Mouse (Mus musculus) midbrain, postnatal 0 days (tissue): Measurements from ENCODE around the gene Cntfr. TPM values are rescaled to one million over a fixed set of nuclear protein-coding genes. Genes with fewer than 3 reads are reported as not detected.
"Not testable (repeated sequence)": the region's sequence is repeated elsewhere in the genome, so short reads cannot be mapped to it uniquely, and the experiment has no call there.

Source experiments
- ATAC-seq: fragments of 200-750 bp; cut with Nextera tagmentation; 2 replicates; pipeline ENCODE4 v1.8.0; 2017; ENCODE audit warnings: moderate number of reproducible peaks, mild to moderate bottlenecking, moderate TSS enrichment, moderate library complexity; ENCODE audit not compliant: low FRiP score
- DNase-seq: peaks from one replicate; pipeline ENCODE4 v3.0.0-alpha.2; 2015; ENCODE audit warnings: low spot score
- H3K27ac ChIP-seq: fragments of 300-500 bp; sonication (generic); 2 replicates; pipeline ENCODE4 v1.5.1; 2014; ENCODE audit warnings: low read depth, mild to moderate bottlenecking, low read length, mixed read lengths
- H3K27me3 ChIP-seq: fragments of 300-500 bp; sonication (generic); 2 replicates; pipeline ENCODE4 v1.6.1; 2014; ENCODE audit warnings: low read length, control low read depth, mixed read lengths; ENCODE audit not compliant: insufficient read depth
- H3K36me3 ChIP-seq: fragments of 300-500 bp; sonication (generic); 2 replicates; pipeline ENCODE4 v1.6.1; 2014; ENCODE audit warnings: low read length, control low read depth, mixed read lengths; ENCODE audit not compliant: insufficient read depth
- H3K4me1 ChIP-seq: fragments of 300-500 bp; sonication (generic); 2 replicates; pipeline ENCODE4 v1.6.1; 2014; ENCODE audit warnings: mild to moderate bottlenecking, control low read depth, antibody characterized with exemption, low read length, mixed read lengths; ENCODE audit not compliant: insufficient read depth
- H3K4me2 ChIP-seq: fragments of 300-500 bp; sonication (generic); 2 replicates; pipeline ENCODE4 v1.6.1; 2014; ENCODE audit warnings: low read depth, mild to moderate bottlenecking, low read length, mixed read lengths; ENCODE audit not compliant: poor library complexity, severe bottlenecking
- H3K4me3 ChIP-seq: fragments of 300-500 bp; sonication (generic); 2 replicates; pipeline ENCODE4 v1.5.1; 2014; ENCODE audit warnings: low read depth, mild to moderate bottlenecking, low read length, moderate library complexity
- H3K9ac ChIP-seq: fragments of 300-500 bp; sonication (generic); replicated peaks from 2 replicates; pipeline ENCODE4 v1.6.1; 2014; ENCODE audit warnings: mild to moderate bottlenecking, low read length, moderate library complexity, mixed read lengths; ENCODE audit not compliant: poor library complexity, severe bottlenecking
- H3K9me3 ChIP-seq: fragments of 300-500 bp; sonication (generic); 2 replicates; pipeline ENCODE4 v1.6.1; 2016; ENCODE audit warnings: low read length, control low read depth
- CTCF ChIP-seq: IDR thresholded peaks from 2 replicates; pipeline ENCODE4 v1.5.1; 2016; ENCODE audit warnings: antibody characterized with exemption, mild to moderate bottlenecking
- WGBS: fragments of 180-500 bp; shearing (Covaris S2); extraction: QIAGEN DNeasy Blood & Tissue Kit; methylation state at CpG from one replicate; pipeline ENCODE4 v1.1.7; 2014; 5-methylcytosine and 5-hydroxymethylcytosine counted together
- polyA plus RNA-seq: library from polyadenylated mRNA; unstranded; fragments of >200 nt; fragmentation: Nextera tagmentation; extraction: Ambion mirVana; gene quantifications from 2 replicates; pipeline ENCODE4 v1.2.1, GENCODE M21; 2015
- total RNA-seq: library from RNA; depleted of rRNA; stranded (reverse); fragments of >200 nt; gene quantifications from 2 replicates; pipeline ENCODE4 v1.2.3, GENCODE M21; 2014

The Cntfr gene
- total and polyA plus RNA-seq, 2 experiments from 2014 or later: 20.1 to 69.2 TPM

DNA sequence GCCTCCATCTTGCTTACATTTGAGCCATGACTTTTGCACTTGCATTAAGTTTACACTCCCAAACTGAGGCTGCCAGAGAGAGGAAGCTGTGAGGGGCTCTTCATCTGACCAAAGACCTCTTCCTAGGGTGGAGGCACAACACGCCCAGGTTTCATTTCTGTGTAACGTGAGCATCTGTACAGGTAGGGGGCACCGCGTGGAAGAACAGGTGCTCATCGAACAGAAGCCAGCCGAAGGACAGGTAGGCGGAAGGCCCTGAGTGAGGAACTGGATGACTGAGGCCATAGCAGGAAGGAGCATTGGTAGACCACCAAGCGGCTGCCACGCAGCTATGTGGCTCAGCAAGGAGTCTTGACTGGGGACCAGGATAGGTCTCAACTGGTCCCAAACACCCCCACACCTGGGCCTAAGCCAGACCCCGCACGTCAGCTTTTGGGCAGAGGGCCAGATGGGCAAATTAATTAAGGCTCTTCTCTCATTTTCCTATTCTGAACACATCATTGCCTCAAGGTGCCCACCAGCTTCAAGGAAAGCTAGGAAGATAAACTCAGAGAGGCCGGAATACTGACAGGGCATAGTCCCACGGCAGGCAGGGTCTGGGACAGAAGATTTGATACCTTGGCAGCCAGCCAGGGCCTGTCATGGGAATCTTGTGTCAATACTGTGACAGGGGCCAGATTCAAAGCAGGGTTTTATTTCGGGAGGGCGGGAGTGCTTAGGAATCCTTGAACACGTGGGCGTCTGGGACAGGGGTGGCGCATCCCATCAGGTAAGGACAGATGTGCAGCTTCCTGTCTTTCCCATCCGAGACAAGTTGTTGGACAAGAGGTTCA is 9.2 kb upstream of the Cntfr start:
- no peak for TF ChIP-seq CTCF
- H3K4me3 ChIP-seq: no peak overlapping the region
- H3K9ac ChIP-seq: no peak overlapping the region; the same call in 1 of the 2 replicates
- WGBS: 47% methylated on average over 19 of the region's 19 CpGs
- H3K4me1 ChIP-seq: peaks cover 8% of the 10 kb centered on the region; the same call in 1 of the 2 replicates
- no peaks in the 10 kb centered on the region for H3K36me3 ChIP-seq
- H3K9me3 ChIP-seq: no peaks in the 10 kb centered on the region
- H3K4me2 ChIP-seq: peak overlapping the region; percentile 28; the same call in 1 of the 2 replicates
- DNase-seq: no peak
- ATAC-seq: no peak
- no peak overlapping the region for H3K27ac ChIP-seq
- no peaks in the 10 kb centered on the region for H3K27me3 ChIP-seq

DNA sequence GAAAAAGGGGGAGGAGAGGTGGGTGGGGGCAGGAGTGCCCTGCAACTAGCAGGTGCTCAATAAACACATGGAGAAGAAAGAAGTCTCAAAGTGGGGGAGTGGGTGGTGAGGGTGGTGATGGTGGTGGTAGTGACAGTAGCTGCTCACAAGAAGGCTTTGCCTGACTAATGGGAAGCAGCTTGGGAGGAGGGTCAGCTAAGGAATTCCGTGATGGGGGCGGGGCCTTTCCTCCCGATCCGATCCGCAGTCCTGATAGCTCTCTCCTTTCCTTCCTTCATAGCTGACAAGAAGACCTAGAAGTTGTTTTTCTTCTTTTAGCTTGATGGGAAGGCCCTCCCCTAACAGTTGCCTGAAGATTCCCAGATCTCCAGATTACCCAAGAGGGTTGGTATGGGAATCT is 7.8 kb upstream of the Cntfr start:
- WGBS: 15% methylated on average over 5 of the region's 5 CpGs
- TF ChIP-seq CTCF: no peak
- no peak for DNase-seq

DNA sequence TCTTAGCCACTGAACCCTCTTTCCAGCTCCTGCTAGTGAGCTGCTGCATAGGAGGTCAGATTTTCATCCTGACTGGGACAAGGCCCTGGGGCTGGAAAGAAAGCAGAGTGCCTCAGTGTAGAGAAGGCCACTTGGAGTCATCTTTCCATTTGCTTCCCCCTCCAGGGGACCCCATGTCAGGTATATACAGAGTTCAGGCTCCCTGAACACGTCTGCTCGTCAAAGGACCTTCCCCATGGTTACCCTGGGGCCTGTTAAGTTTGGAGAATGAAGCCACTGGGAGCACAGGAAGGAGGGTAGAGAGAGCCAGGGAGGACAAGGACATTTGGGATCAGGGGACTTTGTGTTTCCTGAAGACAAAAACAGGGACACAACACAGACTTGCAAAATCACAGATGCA is 5.3 kb upstream of the Cntfr start:
- H3K9ac ChIP-seq, H3K27ac ChIP-seq, ATAC-seq, H3K4me1 ChIP-seq, H3K36me3 ChIP-seq, DNase-seq, H3K27me3 ChIP-seq, H3K4me2 ChIP-seq, H3K4me3 ChIP-seq, H3K9me3 ChIP-seq: not testable (repeated sequence)
- 76% methylated on average over 2 of the region's 2 CpGs for WGBS

More for the DNA sequence above, 7.8 kb upstream of the Cntfr start:
- ATAC-seq: no peak
- Histone ChIP-seq H3K9ac (no peak overlapping the region), H3K4me2 (no peak overlapping the region), H3K4me3 (no peak overlapping the region), H3K36me3 (no peaks in the 10 kb centered on the region), H3K27ac (no peak overlapping the region), H3K9me3 (no peaks in the 10 kb centered on the region), H3K27me3 (no peaks in the 10 kb centered on the region), H3K4me1 (peaks cover 8% of the 10 kb centered on the region; the same call in 1 of the 2 replicates)

- not testable (repeated sequence) for DNase-seq, H3K4me3 ChIP-seq, H3K27ac ChIP-seq, H3K4me1 ChIP-seq, H3K27me3 ChIP-seq, H3K36me3 ChIP-seq, H3K9ac ChIP-seq, ATAC-seq, H3K9me3 ChIP-seq, H3K4me2 ChIP-seq
- 92% methylated on average over 2 of the region's 8 CpGs for WGBS
Measured at GRCm38 (mm10) chr4:41700224-41700623, 3.3 kb upstream of the Cntfr start.

GRCm38 (mm10) chr4:41699783-41700182 is 2.9 kb upstream of the Cntfr start, which contains the start of gene Il11ra1:
Gene Il11ra1 (plus strand): TSS chr4:41699989.
- WGBS: 86% methylated on average over 10 of the region's 10 CpGs

DNA sequence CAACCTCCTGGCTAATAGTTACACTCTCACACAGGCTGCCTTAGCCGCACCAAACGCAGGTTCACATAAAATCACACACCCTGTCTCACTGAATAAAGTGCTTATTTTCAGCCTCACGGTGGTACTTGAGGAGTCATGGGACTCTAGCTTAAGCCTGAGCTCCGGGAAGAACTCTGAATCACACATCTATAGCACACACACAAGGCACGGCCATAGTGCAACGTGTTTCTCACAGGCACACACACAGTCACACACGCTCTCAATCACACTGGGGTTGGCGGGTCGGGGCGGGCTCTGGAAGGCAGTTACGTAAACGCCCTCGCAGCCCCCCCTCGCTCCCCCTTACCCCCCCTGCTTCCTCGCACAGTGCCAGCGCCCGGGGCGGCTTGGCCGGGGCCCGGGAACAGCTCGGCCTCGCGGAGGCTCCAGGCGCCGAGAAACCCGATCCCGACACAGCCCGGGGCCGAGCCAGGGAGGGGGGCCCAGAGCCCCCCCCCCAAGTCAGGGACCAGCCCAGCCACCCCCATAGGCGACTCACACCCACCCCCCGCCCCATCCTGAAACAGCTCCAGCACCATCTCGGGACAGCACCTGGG is 1.6 kb upstream of the Cntfr start:
- H3K36me3 ChIP-seq, H3K9ac ChIP-seq, H3K4me3 ChIP-seq, H3K27me3 ChIP-seq, H3K9me3 ChIP-seq, H3K27ac ChIP-seq, ATAC-seq, H3K4me2 ChIP-seq, DNase-seq, H3K4me1 ChIP-seq: not testable (repeated sequence)
- WGBS: 25% methylated on average over 5 of the region's 32 CpGs

More at GRCm38 (mm10) chr4:41699783-41700182, 2.9 kb upstream of the Cntfr start, which contains the start of gene Il11ra1:
- not testable (repeated sequence) for H3K9ac ChIP-seq, H3K4me3 ChIP-seq, DNase-seq, ATAC-seq, H3K4me1 ChIP-seq, H3K4me2 ChIP-seq, H3K27ac ChIP-seq, H3K36me3 ChIP-seq, H3K27me3 ChIP-seq, H3K9me3 ChIP-seq

DNA sequence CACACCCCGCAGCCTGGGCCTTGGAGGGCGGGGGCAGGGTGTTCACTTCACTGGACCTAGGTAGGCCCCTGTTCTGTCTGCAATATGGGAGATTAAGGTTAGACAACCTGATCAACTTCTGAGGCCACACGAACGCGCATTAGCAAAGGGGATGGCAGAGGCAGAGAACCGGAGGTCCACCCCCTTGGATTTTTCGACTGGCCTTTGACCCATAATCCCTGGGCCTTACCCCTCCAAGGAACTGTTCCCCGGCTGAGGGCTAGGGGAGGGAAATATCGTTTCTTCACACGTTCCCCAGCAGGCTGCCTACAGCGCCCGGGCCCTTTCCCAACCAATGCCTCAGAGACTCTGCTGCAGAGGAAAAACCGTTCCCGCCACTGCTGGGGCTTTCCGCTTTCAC is 437 bp downstream of the Cntfr start:
- H3K27ac ChIP-seq, H3K36me3 ChIP-seq, H3K9me3 ChIP-seq, H3K27me3 ChIP-seq, H3K4me2 ChIP-seq, H3K4me3 ChIP-seq, H3K9ac ChIP-seq, DNase-seq, ATAC-seq, H3K4me1 ChIP-seq: not testable (repeated sequence)
- 13% methylated on average over 12 of the region's 15 CpGs for WGBS

GRCm38 (mm10) chr4:41695800-41696199 is 1.1 kb downstream of the Cntfr start:
- H3K27ac ChIP-seq, H3K36me3 ChIP-seq, H3K4me1 ChIP-seq, H3K9ac ChIP-seq, ATAC-seq, DNase-seq, H3K27me3 ChIP-seq, H3K9me3 ChIP-seq: not testable (repeated sequence)
- H3K4me3 ChIP-seq: peak overlapping the region; percentile 24; the same call in 1 of the 2 replicates
- 3% methylated on average over 16 of the region's 38 CpGs for WGBS
- peak overlapping the region; percentile 32; the same call in 1 of the 2 replicates for H3K4me2 ChIP-seq
